Mouse (Mus musculus): ENCODE results near the gene Slc1a4.

Slc1a4 gene

DNA sequence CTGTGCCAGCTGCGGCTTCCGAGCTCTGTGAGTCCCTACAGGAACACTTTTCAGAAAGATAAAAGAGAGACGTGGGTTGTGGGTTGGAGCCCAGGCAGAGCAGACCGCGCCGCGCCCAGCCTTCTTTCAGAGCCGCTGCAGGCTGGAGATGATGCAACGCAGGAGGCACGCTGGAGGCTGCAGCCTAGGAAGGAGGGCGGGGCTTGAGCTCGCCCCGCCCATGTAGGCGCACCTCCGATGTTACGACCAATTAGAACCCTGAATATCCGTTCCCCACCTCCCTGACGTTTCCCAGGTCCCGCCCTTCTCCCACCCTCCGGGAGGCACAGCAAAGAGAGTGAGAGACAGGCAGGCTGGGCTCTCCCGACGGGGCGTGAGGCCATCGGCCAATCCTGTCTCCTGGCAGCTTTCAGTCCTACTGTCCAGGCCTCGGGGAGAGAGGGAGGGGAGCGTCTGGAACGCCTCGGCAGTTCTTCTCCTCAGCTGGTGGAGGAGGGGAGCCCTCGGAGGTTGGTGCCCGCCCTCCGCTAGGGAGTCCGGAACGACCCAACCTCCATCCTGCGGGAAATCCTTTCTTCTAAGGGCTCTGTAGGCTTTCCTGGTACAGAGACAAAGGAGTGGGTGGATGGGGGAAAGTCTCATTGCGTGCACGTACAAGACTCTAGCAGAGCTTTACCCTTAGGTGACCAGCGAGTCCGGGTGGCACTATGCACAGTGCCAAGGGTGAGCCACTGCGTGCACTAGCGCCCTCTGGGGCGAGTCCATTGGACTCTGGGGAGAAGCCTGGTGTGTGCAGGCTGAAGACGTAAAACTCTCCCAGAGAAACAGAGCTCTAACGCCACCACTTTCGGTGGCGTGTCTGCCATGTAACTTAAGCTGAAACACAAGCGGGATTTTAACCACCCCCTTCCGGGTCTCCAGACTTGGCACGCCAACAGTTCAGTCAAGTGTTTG, at the start of gene Slc1a4:
Slc1a4 (minus strand) TSS at position 153 of the 954 bp plus-strand sequence.
- no peak for TF ChIP-seq GATA4 (IDR thresholded peaks at IDR 0.05; ENCODE audit: insufficient replicate concordance, low read length)

- TF ChIP-seq GATA4 (IDR thresholded peaks at IDR 0.05; ENCODE audit: insufficient replicate concordance, low read length) = no peak
These were observed 47.6 kb upstream of the Slc1a4 start for GRCm38 (mm10) chr11:20380106-20380505.

- TF ChIP-seq GATA4 (IDR thresholded peaks at IDR 0.05; ENCODE audit: insufficient replicate concordance, low read length) = no peak
These were observed 44.1 kb upstream of the Slc1a4 start for GRCm38 (mm10) chr11:20376642-20377041.

GRCm38 (mm10) chr11:20372616-20373211, 40.2 kb upstream of the Slc1a4 start:
- no peak for TF ChIP-seq GATA4 (IDR thresholded peaks at IDR 0.05; ENCODE audit: insufficient replicate concordance, low read length)

DNA sequence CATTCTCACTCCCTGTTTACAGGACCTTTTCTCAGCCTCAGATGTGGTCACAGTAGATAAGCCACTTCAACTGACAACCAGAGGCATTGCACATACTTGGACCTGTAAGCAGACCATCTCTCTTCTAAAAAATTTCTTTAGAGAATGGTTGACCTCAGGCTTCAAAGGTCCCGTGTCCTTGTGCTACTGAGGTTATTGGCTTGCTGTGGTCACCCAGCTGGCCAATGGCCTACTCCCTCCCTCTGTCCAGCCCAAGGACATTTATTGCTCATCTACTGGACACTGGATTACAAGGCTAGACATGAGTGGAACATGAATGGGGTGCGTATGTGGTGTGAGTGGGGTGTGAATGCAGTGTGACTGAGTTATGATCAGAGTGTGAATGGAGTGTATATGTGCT, 38.0 kb upstream of the Slc1a4 start:
- TF ChIP-seq GATA4 (IDR thresholded peaks at IDR 0.05; ENCODE audit: insufficient replicate concordance, low read length) = no peak

DNA sequence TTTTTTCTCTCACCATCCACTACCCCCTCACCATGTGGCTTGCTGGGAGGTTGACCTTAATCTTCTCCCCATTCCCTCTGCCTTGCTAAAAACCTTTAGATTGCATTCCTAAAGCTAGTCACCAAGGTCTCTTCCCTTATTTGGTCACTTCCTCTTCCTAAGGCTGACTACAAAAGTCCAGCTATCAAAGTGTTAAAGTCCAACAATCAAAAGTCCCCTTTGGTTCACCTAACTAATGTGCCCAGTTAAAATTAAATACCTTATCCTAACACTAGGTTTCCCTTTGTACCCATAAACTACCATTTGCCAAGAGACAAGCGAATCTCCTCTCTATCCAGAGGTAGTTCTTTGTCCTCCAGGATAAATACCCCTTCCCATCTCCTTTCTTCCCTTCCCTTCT, 33.9 kb upstream of the Slc1a4 start:
- TF ChIP-seq GATA4 (IDR thresholded peaks at IDR 0.05; ENCODE audit: insufficient replicate concordance, low read length) = no peak

DNA sequence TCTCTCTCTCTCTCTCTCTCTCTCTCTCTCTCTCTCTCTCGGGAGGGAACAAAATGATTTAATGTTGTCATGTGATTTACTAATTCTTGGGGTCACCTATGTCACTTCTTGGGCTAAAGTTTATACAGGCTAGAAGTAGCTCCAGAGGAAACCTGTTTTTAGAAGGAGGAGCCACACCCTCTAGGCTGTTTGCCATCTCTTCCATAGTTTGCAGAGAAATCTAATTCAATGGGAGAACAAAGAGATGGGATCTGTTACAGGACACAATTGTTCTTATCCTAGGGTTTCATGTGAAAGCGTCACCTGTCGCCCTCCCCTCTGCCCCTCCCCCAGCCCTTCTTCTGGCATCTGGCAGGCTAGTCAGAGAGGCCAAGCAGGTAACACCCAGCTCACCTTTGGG, 28.8 kb upstream of the Slc1a4 start:
- no peak for TF ChIP-seq GATA4 (IDR thresholded peaks at IDR 0.05; ENCODE audit: insufficient replicate concordance, low read length)

GRCm38 (mm10) chr11:20357684-20358447, 25.4 kb upstream of the Slc1a4 start:
- no peak for TF ChIP-seq GATA4 (IDR thresholded peaks at IDR 0.05; ENCODE audit: insufficient replicate concordance, low read length)

- TF ChIP-seq GATA4 (IDR thresholded peaks at IDR 0.05; ENCODE audit: insufficient replicate concordance, low read length) = no peak
These were observed 16.0 kb upstream of the Slc1a4 start for GRCm38 (mm10) chr11:20348466-20348865.

GRCm38 (mm10) chr11:20347548-20347947, 15.0 kb upstream of the Slc1a4 start:
- TF ChIP-seq GATA4 (IDR thresholded peaks at IDR 0.05; ENCODE audit: insufficient replicate concordance, low read length) = no peak

DNA sequence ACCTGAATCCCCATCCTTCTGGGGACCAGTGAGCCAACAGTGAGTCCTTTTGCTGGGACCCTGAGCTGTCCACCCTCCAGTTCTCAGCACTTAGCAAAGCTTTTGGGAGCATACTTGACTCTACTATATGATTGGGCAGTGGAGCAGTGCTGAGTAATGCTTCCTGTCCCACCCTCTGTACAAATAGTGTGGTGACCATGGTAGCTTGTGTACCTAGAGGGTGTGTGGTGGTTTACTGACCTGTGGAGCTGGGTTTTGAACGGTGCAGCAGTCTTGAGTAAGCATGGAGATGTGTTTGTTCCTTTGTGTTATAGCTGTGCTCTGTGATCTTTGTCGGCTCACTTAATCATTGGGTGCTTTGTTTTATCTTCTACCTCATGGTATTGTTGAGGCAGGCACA, 13.9 kb upstream of the Slc1a4 start:
- no peak for TF ChIP-seq GATA4 (IDR thresholded peaks at IDR 0.05; ENCODE audit: insufficient replicate concordance, low read length)

- no peak for TF ChIP-seq GATA4 (IDR thresholded peaks at IDR 0.05; ENCODE audit: insufficient replicate concordance, low read length)
These were observed 11.4 kb upstream of the Slc1a4 start for GRCm38 (mm10) chr11:20343952-20344351.

- TF ChIP-seq GATA4 (IDR thresholded peaks at IDR 0.05; ENCODE audit: insufficient replicate concordance, low read length) = no peak
These were observed 9.1 kb upstream of the Slc1a4 start for GRCm38 (mm10) chr11:20341598-20341997.

GRCm38 (mm10) chr11:20338703-20339102, 6.2 kb upstream of the Slc1a4 start:
- TF ChIP-seq GATA4 (IDR thresholded peaks at IDR 0.05; ENCODE audit: insufficient replicate concordance, low read length) = no peak

DNA sequence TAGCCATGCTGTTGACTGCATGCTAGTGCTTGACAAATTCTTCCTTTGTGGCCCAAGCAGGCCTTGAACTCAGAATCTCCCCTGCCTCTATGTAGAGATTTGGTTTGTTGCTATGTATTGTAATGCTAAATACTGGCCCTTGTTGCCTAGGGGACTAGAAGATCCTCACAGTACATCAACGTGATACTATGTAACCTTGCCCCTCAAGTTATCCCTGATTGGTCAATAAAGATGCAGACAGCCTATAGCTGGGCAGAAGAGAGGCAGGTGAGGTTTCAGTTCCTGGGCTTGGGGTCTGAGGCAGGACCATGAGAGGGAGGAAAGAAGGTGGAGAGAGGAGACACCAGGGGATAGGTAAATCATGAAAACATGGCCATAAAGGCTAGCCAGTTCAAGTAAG, 1.8 kb upstream of the Slc1a4 start:
- no peak for TF ChIP-seq GATA4 (IDR thresholded peaks at IDR 0.05; ENCODE audit: insufficient replicate concordance, low read length)

All from liver, adult (tissue).